Mouse (Mus musculus): ENCODE results near the gene Vwa8. TPM values are rescaled to one million over a fixed set of nuclear protein-coding genes. Genes with fewer than 3 reads are reported as not detected.

Vwa8 gene
- polyA plus RNA-seq, 1 experiment from 2014 or later: 8.2 TPM

- no peak overlapping the region for H3K27ac ChIP-seq
- WGBS: 95% methylated on average over 15 of the region's 15 CpGs
Measured at GRCm38 (mm10) chr14:79182801-79183200, 333.9 kb downstream of the Vwa8 start.

GRCm38 (mm10) chr14:79183261-79183660, 334.4 kb downstream of the Vwa8 start:
- no peaks in the 10 kb centered on the region for H3K36me3 ChIP-seq (replicated peaks)
- peaks cover 11% of the 10 kb centered on the region; the same call in 1 of the 2 replicates for H3K4me1 ChIP-seq
- H3K9ac ChIP-seq: no peak overlapping the region
- ATAC-seq (ENCODE audit: low FRiP score): no peak
- no peaks in the 10 kb centered on the region for H3K27me3 ChIP-seq
- 89% methylated on average over 7 of the region's 7 CpGs for WGBS
- 0 out of 2 replicates have a peak, but pooled peaks cover 4% of the 10 kb centered on the region for H3K9me3 ChIP-seq
- no peak overlapping the region for H3K4me2 ChIP-seq
- H3K4me3 ChIP-seq (replicated peaks): no peak overlapping the region
- H3K27ac ChIP-seq: no peak overlapping the region

More at GRCm38 (mm10) chr14:79182801-79183200, 333.9 kb downstream of the Vwa8 start:
- H3K27me3 ChIP-seq: no peaks in the 10 kb centered on the region
- no peak overlapping the region for H3K4me3 ChIP-seq (replicated peaks)
- H3K36me3 ChIP-seq (replicated peaks): no peaks in the 10 kb centered on the region
- H3K4me2 ChIP-seq: no peak overlapping the region
- peaks cover 11% of the 10 kb centered on the region; the same call in 1 of the 2 replicates for H3K4me1 ChIP-seq
- H3K9me3 ChIP-seq: 0 out of 2 replicates have a peak, but pooled peaks cover 4% of the 10 kb centered on the region
- no peak overlapping the region for H3K9ac ChIP-seq
- ATAC-seq (ENCODE audit: low FRiP score): no peak

GRCm38 (mm10) chr14:79184071-79184470, 335.2 kb downstream of the Vwa8 start:
- peaks cover 11% of the 10 kb centered on the region; the same call in 1 of the 2 replicates for H3K4me1 ChIP-seq
- no peaks in the 10 kb centered on the region for H3K27me3 ChIP-seq
- WGBS: 89% methylated on average over 10 of the region's 10 CpGs
- H3K4me3 ChIP-seq (replicated peaks): no peak overlapping the region
- no peak for ATAC-seq (ENCODE audit: low FRiP score)
- H3K4me2 ChIP-seq: no peak overlapping the region
- H3K36me3 ChIP-seq (replicated peaks): no peaks in the 10 kb centered on the region
- H3K9me3 ChIP-seq: 0 out of 2 replicates have a peak, but pooled peaks cover 4% of the 10 kb centered on the region
- H3K27ac ChIP-seq: no peak overlapping the region
- H3K9ac ChIP-seq: no peak overlapping the region

- Histone ChIP-seq H3K27me3 (no peaks in the 10 kb centered on the region), H3K4me3 (replicated peaks) (no peak overlapping the region), H3K9ac (no peak overlapping the region), H3K4me1 (peaks cover 6% of the 10 kb centered on the region; the same call in 1 of the 2 replicates), H3K4me2 (no peak overlapping the region), H3K36me3 (replicated peaks) (no peaks in the 10 kb centered on the region), H3K27ac (no peak overlapping the region), H3K9me3 (0 out of 2 replicates have a peak, but pooled peaks cover 4% of the 10 kb centered on the region)
- ATAC-seq (ENCODE audit: low FRiP score): no peak
- WGBS: 85% methylated on average over 11 of the region's 11 CpGs
Measured at GRCm38 (mm10) chr14:79185018-79185685, 336.3 kb downstream of the Vwa8 start.

GRCm38 (mm10) chr14:79186976-79187375, 338.1 kb downstream of the Vwa8 start:
- H3K27ac ChIP-seq: no peak overlapping the region

GRCm38 (mm10) chr14:79196711-79197110, 347.9 kb downstream of the Vwa8 start:
- peaks cover 21% of the 10 kb centered on the region for H3K4me1 ChIP-seq
- H3K4me2 ChIP-seq: no peak overlapping the region
- H3K4me3 ChIP-seq (replicated peaks): no peak overlapping the region
- no peaks in the 10 kb centered on the region for H3K9me3 ChIP-seq
- WGBS: 36% methylated on average over 3 of the region's 3 CpGs
- no peak for ATAC-seq (ENCODE audit: low FRiP score)
- H3K27ac ChIP-seq: no peak overlapping the region
- H3K27me3 ChIP-seq: no peaks in the 10 kb centered on the region
- no peaks in the 10 kb centered on the region for H3K36me3 ChIP-seq (replicated peaks)
- H3K9ac ChIP-seq: no peak overlapping the region

More at GRCm38 (mm10) chr14:79186976-79187375, 338.1 kb downstream of the Vwa8 start:
- Histone ChIP-seq H3K9me3 (0 out of 2 replicates have a peak, but pooled peaks cover 4% of the 10 kb centered on the region), H3K4me1 (peaks cover 2% of the 10 kb centered on the region; the same call in 1 of the 2 replicates), H3K4me2 (no peak overlapping the region), H3K4me3 (replicated peaks) (no peak overlapping the region), H3K9ac (no peak overlapping the region), H3K36me3 (replicated peaks) (no peaks in the 10 kb centered on the region), H3K27me3 (no peaks in the 10 kb centered on the region)
- 93% methylated on average over 1 of the region's 1 CpGs for WGBS
- ATAC-seq (ENCODE audit: low FRiP score): no peak

GRCm38 (mm10) chr14:79198066-79198465, 349.2 kb downstream of the Vwa8 start:
- Histone ChIP-seq H3K4me1 (peaks cover 28% of the 10 kb centered on the region), H3K4me3 (replicated peaks) (no peak overlapping the region), H3K9me3 (no peaks in the 10 kb centered on the region), H3K9ac (no peak overlapping the region), H3K36me3 (replicated peaks) (no peaks in the 10 kb centered on the region), H3K4me2 (no peak overlapping the region), H3K27me3 (no peaks in the 10 kb centered on the region), H3K27ac (no peak overlapping the region)
- ATAC-seq (ENCODE audit: low FRiP score): no peak
- WGBS: 90% methylated on average over 15 of the region's 15 CpGs

GRCm38 (mm10) chr14:79200133-79200891, 351.5 kb downstream of the Vwa8 start:
- H3K36me3 ChIP-seq (replicated peaks): no peaks in the 10 kb centered on the region
- no peak overlapping the region for H3K4me2 ChIP-seq
- no peaks in the 10 kb centered on the region for H3K27me3 ChIP-seq
- H3K9me3 ChIP-seq: no peaks in the 10 kb centered on the region
- H3K27ac ChIP-seq: peak overlapping the region; percentile 98
- WGBS: 60% methylated on average over 9 of the region's 9 CpGs
- H3K4me3 ChIP-seq (replicated peaks): no peak overlapping the region
- ATAC-seq (ENCODE audit: low FRiP score): no peak
- peaks cover 49% of the 10 kb centered on the region for H3K4me1 ChIP-seq
- no peak overlapping the region for H3K9ac ChIP-seq

GRCm38 (mm10) chr14:79200892-79201285, 352.0 kb downstream of the Vwa8 start:
- Histone ChIP-seq H3K27me3 (no peaks in the 10 kb centered on the region), H3K4me1 (peaks cover 52% of the 10 kb centered on the region), H3K4me3 (replicated peaks) (no peak overlapping the region), H3K9me3 (no peaks in the 10 kb centered on the region), H3K27ac (peak overlapping the region; percentile 98), H3K4me2 (no peak overlapping the region), H3K36me3 (replicated peaks) (no peaks in the 10 kb centered on the region), H3K9ac (no peak overlapping the region)
- WGBS: 81% methylated on average over 9 of the region's 9 CpGs
- ATAC-seq (ENCODE audit: low FRiP score): no peak

- H3K9me3 ChIP-seq: no peaks in the 10 kb centered on the region
- 0 out of 2 replicates have a peak overlapping the region, but pooled peaks have one; percentile 13 for H3K4me2 ChIP-seq
- ATAC-seq (ENCODE audit: low FRiP score): peak; percentile 64; the same call in 1 of the 2 replicates
- peaks cover 58% of the 10 kb centered on the region for H3K4me1 ChIP-seq
- H3K27ac ChIP-seq: peak overlapping the region; percentile 98
- H3K4me3 ChIP-seq (replicated peaks): no peak overlapping the region
- H3K27me3 ChIP-seq: no peaks in the 10 kb centered on the region
- no peak overlapping the region for H3K9ac ChIP-seq
- WGBS: 9% methylated on average over 4 of the region's 4 CpGs
- H3K36me3 ChIP-seq (replicated peaks): no peaks in the 10 kb centered on the region
Measured at GRCm38 (mm10) chr14:79202722-79203362, 354.0 kb downstream of the Vwa8 start.

GRCm38 (mm10) chr14:79203496-79204158, 354.8 kb downstream of the Vwa8 start:
- no peaks in the 10 kb centered on the region for H3K36me3 ChIP-seq (replicated peaks)
- no peak overlapping the region for H3K4me3 ChIP-seq (replicated peaks)
- H3K4me2 ChIP-seq: peak overlapping the region; percentile 28
- H3K27me3 ChIP-seq: no peaks in the 10 kb centered on the region
- peaks cover 58% of the 10 kb centered on the region for H3K4me1 ChIP-seq
- no peaks in the 10 kb centered on the region for H3K9me3 ChIP-seq
- 0% methylated on average over 12 of the region's 12 CpGs for WGBS
- ATAC-seq (ENCODE audit: low FRiP score): peak; percentile 95
- H3K27ac ChIP-seq: peak overlapping the region; percentile 98
- no peak overlapping the region for H3K9ac ChIP-seq
